Mouse (Mus musculus): ENCODE results near the gene Ap2b1. TPM values are rescaled to one million over a fixed set of nuclear protein-coding genes. Genes with fewer than 3 reads are reported as not detected.

Ap2b1 gene
- polyA plus RNA-seq, 2 experiments, result 11.7 to 20.9 TPM

GRCm38 (mm10) chr11:83420338-83420737, 121.5 kb downstream of the Ap2b1 start:
- Histone ChIP-seq H3K9me3 (ENCODE audit: control insufficient read depth, low read length) (no peaks in the 10 kb centered on the region), H3K9ac (replicated peaks) (no peak overlapping the region), H3K4me3 (ENCODE audit: insufficient read depth in 1 of 2, low read depth in 2 of 2, low read length in 2 of 2) (no peak overlapping the region), H3K36me3 (replicated peaks; ENCODE audit: control insufficient read depth, insufficient read depth, low read depth) (no peaks in the 10 kb centered on the region), H3K27me3 (ENCODE audit: control insufficient read depth, insufficient read depth, low read length) (peaks cover 16% of the 10 kb centered on the region), H3K27ac (no peak overlapping the region), H3K4me1 (replicated peaks; ENCODE audit: control insufficient read depth in 2 of 2, insufficient read depth in 2 of 2, low read length in 1 of 2) (no peaks in the 10 kb centered on the region), H3K4me2 (ENCODE audit: low read depth) (no peak overlapping the region)
- DNase-seq (ENCODE audit: low read depth in 3 of 3, low spot score in 3 of 3), result no peak
- TF ChIP-seq EP300 (IDR thresholded peaks at IDR 0.05; ENCODE audit: low read depth) (no peak), CTCF (IDR thresholded peaks at IDR 0.05; ENCODE audit: low read depth) (peak; percentile 63)
- WGBS (ENCODE audit: insufficient replicate concordance), result 30% methylated on average over 4 of the region's 4 CpGs
- no peak for ATAC-seq (ENCODE audit: insufficient read depth)

DNA sequence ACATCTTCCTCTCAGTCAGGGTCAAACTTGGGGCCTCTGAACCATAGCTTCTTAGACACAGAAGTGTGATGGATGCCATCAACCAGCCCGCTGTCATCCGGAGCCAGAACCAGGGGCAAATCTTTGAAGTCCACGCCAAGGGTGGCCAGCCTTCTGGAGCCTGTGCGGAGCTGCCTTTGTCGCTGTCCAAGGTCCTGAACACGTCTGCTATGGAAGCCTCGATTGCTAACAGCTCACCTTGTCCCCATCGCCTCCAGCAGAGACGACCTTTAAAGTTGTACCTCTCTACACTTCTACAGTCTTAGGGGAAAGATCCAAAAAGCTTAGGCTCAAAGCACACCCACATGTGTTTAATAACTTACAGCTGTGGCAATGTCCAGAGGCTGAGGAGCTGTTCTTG, 122.5 kb downstream of the Ap2b1 start:
- Histone ChIP-seq H3K4me1 (replicated peaks; ENCODE audit: control insufficient read depth in 2 of 2, insufficient read depth in 2 of 2, low read length in 1 of 2) (no peaks in the 10 kb centered on the region), H3K27ac (no peak overlapping the region), H3K9ac (replicated peaks) (no peak overlapping the region), H3K4me2 (ENCODE audit: low read depth) (no peak overlapping the region), H3K9me3 (ENCODE audit: control insufficient read depth, low read length) (no peaks in the 10 kb centered on the region), H3K4me3 (ENCODE audit: insufficient read depth in 1 of 2, low read depth in 2 of 2, low read length in 2 of 2) (no peak overlapping the region), H3K27me3 (ENCODE audit: control insufficient read depth, insufficient read depth, low read length) (peaks cover 16% of the 10 kb centered on the region), H3K36me3 (replicated peaks; ENCODE audit: control insufficient read depth, insufficient read depth, low read depth) (no peaks in the 10 kb centered on the region)
- ATAC-seq (ENCODE audit: insufficient read depth) (no peak), DNase-seq (ENCODE audit: low read depth in 3 of 3, low spot score in 3 of 3) (peak in 2 of 3 experiments; percentile 45 to 55)
- TF ChIP-seq EP300 (IDR thresholded peaks at IDR 0.05; ENCODE audit: low read depth) (no peak), CTCF (IDR thresholded peaks at IDR 0.05; ENCODE audit: low read depth) (no peak)
- WGBS (ENCODE audit: insufficient replicate concordance), result 3% methylated on average over 9 of the region's 9 CpGs

DNA sequence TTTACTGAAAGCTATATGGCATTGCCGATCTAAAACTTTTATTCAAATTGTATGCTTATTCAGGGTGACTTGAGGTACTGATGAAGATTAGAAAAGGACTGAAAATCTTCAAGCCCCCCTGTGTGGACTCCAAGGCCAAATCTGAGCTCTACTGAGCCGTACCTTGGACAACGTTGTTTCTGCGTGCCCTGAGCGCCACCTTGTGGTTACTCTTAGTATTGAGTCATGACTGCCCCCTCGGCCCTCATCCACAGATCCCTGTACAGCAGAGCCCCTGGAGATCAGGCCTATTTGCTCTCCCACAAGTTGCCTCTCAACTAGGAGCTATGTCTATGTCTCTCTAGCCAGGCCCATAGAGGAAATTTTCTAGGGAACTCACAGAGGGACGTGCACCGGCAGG, 125.9 kb downstream of the Ap2b1 start:
- no peaks in the 10 kb centered on the region for H3K9me3 ChIP-seq (ENCODE audit: control insufficient read depth, low read length)
- no peaks in the 10 kb centered on the region for H3K4me1 ChIP-seq (replicated peaks; ENCODE audit: control insufficient read depth in 2 of 2, insufficient read depth in 2 of 2, low read length in 1 of 2)
- DNase-seq (ENCODE audit: low read depth in 3 of 3, low spot score in 3 of 3), result peak in 2 of 3 experiments; percentile 33 to 36
- no peak for TF ChIP-seq EP300 (IDR thresholded peaks at IDR 0.05; ENCODE audit: low read depth)
- TF ChIP-seq CTCF (IDR thresholded peaks at IDR 0.05; ENCODE audit: low read depth), result peak; percentile 96
- H3K27ac ChIP-seq, result no peak overlapping the region
- WGBS (ENCODE audit: insufficient replicate concordance), result 9% methylated on average over 8 of the region's 8 CpGs
- no peak overlapping the region for H3K9ac ChIP-seq (replicated peaks)
- H3K4me2 ChIP-seq (ENCODE audit: low read depth), result no peak overlapping the region
- H3K4me3 ChIP-seq (ENCODE audit: insufficient read depth in 1 of 2, low read depth in 2 of 2, low read length in 2 of 2), result no peak overlapping the region
- no peaks in the 10 kb centered on the region for H3K36me3 ChIP-seq (replicated peaks; ENCODE audit: control insufficient read depth, insufficient read depth, low read depth)
- ATAC-seq (ENCODE audit: insufficient read depth), result no peak
- H3K27me3 ChIP-seq (ENCODE audit: control insufficient read depth, insufficient read depth, low read length), result peaks cover 12% of the 10 kb centered on the region

GRCm38 (mm10) chr11:83426964-83427363, 128.1 kb downstream of the Ap2b1 start:
- ATAC-seq (ENCODE audit: insufficient read depth) (no peak), DNase-seq (ENCODE audit: low read depth in 3 of 3, low spot score in 3 of 3) (no peak)
- WGBS (ENCODE audit: insufficient replicate concordance), result 5% methylated on average over 17 of the region's 17 CpGs
- H3K36me3 ChIP-seq (replicated peaks; ENCODE audit: control insufficient read depth, insufficient read depth, low read depth), result no peaks in the 10 kb centered on the region
- H3K4me1 ChIP-seq (replicated peaks; ENCODE audit: control insufficient read depth in 2 of 2, insufficient read depth in 2 of 2, low read length in 1 of 2), result no peaks in the 10 kb centered on the region
- H3K27me3 ChIP-seq (ENCODE audit: control insufficient read depth, insufficient read depth, low read length), result peaks cover 9% of the 10 kb centered on the region
- H3K9ac ChIP-seq (replicated peaks), result no peak overlapping the region
- 0 out of 2 replicates have a peak overlapping the region, but pooled peaks have one; percentile 4 for H3K4me2 ChIP-seq (ENCODE audit: low read depth)
- H3K9me3 ChIP-seq (ENCODE audit: control insufficient read depth, low read length), result no peaks in the 10 kb centered on the region
- TF ChIP-seq EP300 (IDR thresholded peaks at IDR 0.05; ENCODE audit: low read depth) (no peak), CTCF (IDR thresholded peaks at IDR 0.05; ENCODE audit: low read depth) (no peak)
- H3K27ac ChIP-seq, result no peak overlapping the region
- no peak overlapping the region for H3K4me3 ChIP-seq (ENCODE audit: insufficient read depth in 1 of 2, low read depth in 2 of 2, low read length in 2 of 2)

GRCm38 (mm10) chr11:83429355-83429754, 130.5 kb downstream of the Ap2b1 start, which contains the start of gene Gas2l2:
Gene Gas2l2 (minus strand): TSS chr11:83429455.
- H3K27me3 ChIP-seq (ENCODE audit: control insufficient read depth, insufficient read depth, low read length), result peaks cover 9% of the 10 kb centered on the region
- H3K9me3 ChIP-seq (ENCODE audit: control insufficient read depth, low read length), result no peaks in the 10 kb centered on the region
- no peak for DNase-seq (ENCODE audit: low read depth in 3 of 3, low spot score in 3 of 3)
- no peak within 1 kb of the TSS for H3K4me3 ChIP-seq (ENCODE audit: insufficient read depth in 1 of 2, low read depth in 2 of 2, low read length in 2 of 2)
- no peak within 1 kb of the TSS for H3K4me2 ChIP-seq (ENCODE audit: low read depth)
- H3K9ac ChIP-seq (replicated peaks), result no peak within 1 kb of the TSS
- no peak within 1 kb of the TSS for H3K27ac ChIP-seq
- TF ChIP-seq EP300 (IDR thresholded peaks at IDR 0.05; ENCODE audit: low read depth) (no peak), CTCF (IDR thresholded peaks at IDR 0.05; ENCODE audit: low read depth) (no peak)
- no peak for ATAC-seq (ENCODE audit: insufficient read depth)
- no peaks in the 10 kb centered on the region for H3K36me3 ChIP-seq (replicated peaks; ENCODE audit: control insufficient read depth, insufficient read depth, low read depth)
- no peaks in the 10 kb centered on the region for H3K4me1 ChIP-seq (replicated peaks; ENCODE audit: control insufficient read depth in 2 of 2, insufficient read depth in 2 of 2, low read length in 1 of 2)
- WGBS (ENCODE audit: insufficient replicate concordance), result 50% methylated on average over 5 of the region's 5 CpGs

Measured in liver, embryonic 14.5 days (tissue).